Mouse (Mus musculus): ENCODE results near the gene Bach2.

- TF ChIP-seq POLR2A (IDR thresholded peaks at IDR 0.05; ENCODE audit: insufficient read depth, low read length) (no peak), CTCF (IDR thresholded peaks at IDR 0.05; ENCODE audit: low read depth, low read length) (no peak), EP300 (IDR thresholded peaks at IDR 0.05; ENCODE audit: insufficient read depth, low read depth, low read length) (no peak)
Measured at GRCm38 (mm10) chr4:32324967-32325366, 86.4 kb downstream of the Bach2 start.
